Mouse (Mus musculus) liver, embryonic 14.5 days (tissue): ENCODE results near the gene Stim1.

ENCODE experiments used
- CTCF ChIP-seq: IDR thresholded peaks from 2 replicates; pipeline ENCODE4 v1.5.1; 2016; ENCODE audit warnings: antibody characterized with exemption, low read depth, control low read depth
- EP300 ChIP-seq: IDR thresholded peaks from 2 replicates; pipeline ENCODE4 v1.6.1; 2016; ENCODE audit warnings: antibody characterized with exemption, low read depth

GRCm38 (mm10) chr7:102326323-102326722 lies 58.7 kb downstream of the Stim1 start:
- TF ChIP-seq CTCF: no peak
- TF ChIP-seq EP300: no peak
